Mouse (Mus musculus): Measurements from ENCODE around the gene Gm27027.

DNA sequence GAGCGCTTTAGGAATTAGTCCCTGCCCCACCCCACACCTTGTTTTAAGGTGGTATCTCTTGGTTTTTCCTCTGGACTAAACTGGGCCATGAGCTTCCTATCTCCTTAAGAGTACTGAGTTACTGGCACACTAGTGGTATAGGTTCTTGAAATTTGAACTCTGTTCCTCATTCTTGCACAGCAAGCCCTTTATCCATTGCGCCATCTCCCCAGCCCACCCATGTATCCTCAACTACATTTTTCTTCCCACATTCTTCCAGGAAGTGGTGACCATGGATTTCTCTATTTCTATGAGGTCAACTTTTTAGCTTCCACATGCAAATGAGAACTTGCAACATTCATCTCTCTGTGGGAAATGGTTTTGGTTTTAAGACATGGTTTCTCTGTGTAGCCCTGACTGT, 82.6 kb downstream of the Gm27027 start:
- TF ChIP-seq GATA1 (IDR thresholded peaks at IDR 0.05; ENCODE audit: borderline replicate concordance, low read length) (no peak), FLI1 (IDR thresholded peaks at IDR 0.05; ENCODE audit: low read length) (no peak)
